Mouse (Mus musculus): ENCODE data around the gene Naa30. TPM values are rescaled to one million over a fixed set of nuclear protein-coding genes. Genes with fewer than 3 reads are reported as not detected.

Naa30 gene
- total and polyA plus RNA-seq, 3 experiments, result 15.9 to 32.6 (median 18.7) TPM

GRCm38 (mm10) chr14:49138171-49138570 lies 33.9 kb upstream of the Naa30 start:
- no peak for TF ChIP-seq SMC3 (IDR thresholded peaks at IDR 0.05; ENCODE audit: low read depth, low read length)
- no peak for TF ChIP-seq UBTF (IDR thresholded peaks at IDR 0.05; ENCODE audit: borderline replicate concordance, insufficient read depth, low read depth, low read length)
- no peak for TF ChIP-seq TAL1 (IDR thresholded peaks at IDR 0.05; ENCODE audit: low read length)
- no peak for TF ChIP-seq USF2 (IDR thresholded peaks at IDR 0.05; ENCODE audit: borderline replicate concordance in 1 of 2, insufficient read depth in 1 of 2, low read depth in 1 of 2, low read length in 2 of 2)
- no peak for TF ChIP-seq MYC (IDR thresholded peaks at IDR 0.05; ENCODE audit: low read depth, low read length)
- no peak for TF ChIP-seq TCF12 (IDR thresholded peaks at IDR 0.05; ENCODE audit: low read depth, low read length)
- no peak for TF ChIP-seq NRF1 (IDR thresholded peaks at IDR 0.05; ENCODE audit: insufficient read depth, low read depth, low read length, poor library complexity, severe bottlenecking)
- no peak for DNase-seq (ENCODE audit: low read depth, low spot score)
- Histone ChIP-seq H3K4me1 (ENCODE audit: control insufficient read depth in 1 of 2, insufficient read depth in 2 of 2, low read length in 2 of 2) (no peaks in the 10 kb centered on the region), H3K9ac (ENCODE audit: control insufficient read depth, low read depth, low read length, poor library complexity, severe bottlenecking) (no peak overlapping the region), H3K36me3 (ENCODE audit: control insufficient read depth in 1 of 2, insufficient read depth in 2 of 2, low read length in 2 of 2) (no peaks in the 10 kb centered on the region), H3K27me3 (ENCODE audit: control insufficient read depth in 1 of 2, insufficient read depth in 2 of 2, low read length in 2 of 2) (peaks cover 0 to 2% of the 10 kb centered on the region in 2 experiments; a peak in 2 of 4 replicates), H3K9me3 (replicated peaks; ENCODE audit: insufficient read depth, low read length) (no peaks in the 10 kb centered on the region), H3K79me2 (ENCODE audit: control insufficient read depth, insufficient read depth, low read length, poor library complexity) (no peaks in the 10 kb centered on the region), H3K4me3 (ENCODE audit: control insufficient read depth in 1 of 2, insufficient read depth in 1 of 2, low read depth in 2 of 2, low read length in 2 of 2) (no peak overlapping the region), H3K27ac (ENCODE audit: control insufficient read depth, low read depth, low read length) (no peak overlapping the region)

GRCm38 (mm10) chr14:49140756-49141155 lies 31.3 kb upstream of the Naa30 start:
- no peak overlapping the region for H3K27ac ChIP-seq (ENCODE audit: control insufficient read depth, low read depth, low read length)
- H3K27me3 ChIP-seq (ENCODE audit: control insufficient read depth in 1 of 2, insufficient read depth in 2 of 2, low read length in 2 of 2), result no peaks in the 10 kb centered on the region; a peak in 1 of 4 replicates
- no peak overlapping the region for H3K4me3 ChIP-seq (ENCODE audit: control insufficient read depth in 1 of 2, insufficient read depth in 1 of 2, low read depth in 2 of 2, low read length in 2 of 2)
- H3K4me1 ChIP-seq (ENCODE audit: control insufficient read depth in 1 of 2, insufficient read depth in 2 of 2, low read length in 2 of 2), result no peaks in the 10 kb centered on the region
- DNase-seq (ENCODE audit: low read depth, low spot score), result peak; percentile 11
- no peak for TF ChIP-seq CHD1 (IDR thresholded peaks at IDR 0.05; ENCODE audit: low read depth, low read length)
- no peak for TF ChIP-seq ZMIZ1 (IDR thresholded peaks at IDR 0.05; ENCODE audit: low read depth, low read length)
- no peak for TF ChIP-seq ETS1 (IDR thresholded peaks at IDR 0.05; ENCODE audit: low read depth, low read length)
- no peak for TF ChIP-seq TBP (IDR thresholded peaks at IDR 0.05; ENCODE audit: low read depth, low read length)
- no peak for TF ChIP-seq TCF12 (IDR thresholded peaks at IDR 0.05; ENCODE audit: low read depth, low read length)
- no peak for TF ChIP-seq KAT2A (conservative IDR thresholded peaks at IDR 0.05; ENCODE audit: low read depth, low read length)
- TF ChIP-seq NRF1 (IDR thresholded peaks at IDR 0.05; ENCODE audit: insufficient read depth, low read depth, low read length, poor library complexity, severe bottlenecking), result no peak
- no peak for TF ChIP-seq MAFK (IDR thresholded peaks at IDR 0.05; ENCODE audit: borderline replicate concordance, low read depth, low read length)
- no peak for TF ChIP-seq ZKSCAN1 (IDR thresholded peaks at IDR 0.05; ENCODE audit: low read depth, low read length)
- no peak for TF ChIP-seq JUND (IDR thresholded peaks at IDR 0.05; ENCODE audit: low read depth, low read length)
- no peak for TF ChIP-seq UBTF (IDR thresholded peaks at IDR 0.05; ENCODE audit: borderline replicate concordance, insufficient read depth, low read depth, low read length)
- TF ChIP-seq HCFC1 (IDR thresholded peaks at IDR 0.05; ENCODE audit: low read depth, low read length), result no peak
- no peaks in the 10 kb centered on the region for H3K36me3 ChIP-seq (ENCODE audit: control insufficient read depth in 1 of 2, insufficient read depth in 2 of 2, low read length in 2 of 2)
- H3K9ac ChIP-seq (ENCODE audit: control insufficient read depth, low read depth, low read length, poor library complexity, severe bottlenecking), result no peak overlapping the region
- H3K79me2 ChIP-seq (ENCODE audit: control insufficient read depth, insufficient read depth, low read length, poor library complexity), result no peaks in the 10 kb centered on the region
- no peaks in the 10 kb centered on the region for H3K9me3 ChIP-seq (replicated peaks; ENCODE audit: insufficient read depth, low read length)

Data from MEL (cell line).